Mouse (Mus musculus): Measurements from ENCODE around the gene Tanc1. TPM values are rescaled to one million over a fixed set of nuclear protein-coding genes. Genes with fewer than 3 reads are reported as not detected.

Gene Tanc1
- polyA plus RNA-seq, 1 experiment from 2014 or later = 29.8 TPM

GRCm38 (mm10) chr2:59757015-59757414, 145.2 kb downstream of the Tanc1 start:
- Histone ChIP-seq H3K4me1 (replicated peaks; ENCODE audit: insufficient read depth, low read length) (peaks cover 25% of the 10 kb centered on the region; the same call in 1 of the 2 replicates), H3K4me2 (ENCODE audit: low read length) (no peak overlapping the region), H3K27me3 (ENCODE audit: insufficient read depth, low read length) (no peaks in the 10 kb centered on the region), H3K4me3 (replicated peaks; ENCODE audit: low read depth, low read length) (no peak overlapping the region), H3K9me3 (replicated peaks; ENCODE audit: low read length) (no peaks in the 10 kb centered on the region), H3K36me3 (ENCODE audit: insufficient read depth, low read length) (no peaks in the 10 kb centered on the region), H3K9ac (ENCODE audit: low read depth, low read length) (no peak overlapping the region), H3K27ac (peak overlapping the region; percentile 63)
- peak; percentile 53; the same call in 1 of the 2 replicates for TF ChIP-seq CTCF (IDR thresholded peaks at IDR 0.05; ENCODE audit: low read depth)
- WGBS = 55% methylated on average over 6 of the region's 6 CpGs
- DNase-seq (ENCODE audit: low spot score) (no peak), ATAC-seq (replicated peaks; ENCODE audit: low FRiP score, low read depth) (no peak)

- H3K36me3 ChIP-seq (ENCODE audit: insufficient read depth, low read length) = no peaks in the 10 kb centered on the region
- no peaks in the 10 kb centered on the region for H3K9me3 ChIP-seq (replicated peaks; ENCODE audit: low read length)
- no peaks in the 10 kb centered on the region for H3K27me3 ChIP-seq (ENCODE audit: insufficient read depth, low read length)
- TF ChIP-seq CTCF (IDR thresholded peaks at IDR 0.05; ENCODE audit: low read depth) = no peak
- H3K4me3 ChIP-seq (replicated peaks; ENCODE audit: low read depth, low read length) = no peak overlapping the region
- H3K27ac ChIP-seq = peak overlapping the region; percentile 56
- DNase-seq (ENCODE audit: low spot score) = no peak
- no peak overlapping the region for H3K4me2 ChIP-seq (ENCODE audit: low read length)
- H3K4me1 ChIP-seq (replicated peaks; ENCODE audit: insufficient read depth, low read length) = peaks cover 25% of the 10 kb centered on the region; the same call in 1 of the 2 replicates
- no peak for ATAC-seq (replicated peaks; ENCODE audit: low FRiP score, low read depth)
- no peak overlapping the region for H3K9ac ChIP-seq (ENCODE audit: low read depth, low read length)
- 70% methylated on average over 9 of the region's 9 CpGs for WGBS
Observed at GRCm38 (mm10) chr2:59758139-59758918, 146.5 kb downstream of the Tanc1 start.

GRCm38 (mm10) chr2:59760731-59761130, 148.9 kb downstream of the Tanc1 start:
- no peak overlapping the region for H3K27ac ChIP-seq
- H3K36me3 ChIP-seq (ENCODE audit: insufficient read depth, low read length) = no peaks in the 10 kb centered on the region
- TF ChIP-seq CTCF (IDR thresholded peaks at IDR 0.05; ENCODE audit: low read depth) = no peak
- no peak overlapping the region for H3K9ac ChIP-seq (ENCODE audit: low read depth, low read length)
- no peak overlapping the region for H3K4me3 ChIP-seq (replicated peaks; ENCODE audit: low read depth, low read length)
- H3K27me3 ChIP-seq (ENCODE audit: insufficient read depth, low read length) = no peaks in the 10 kb centered on the region
- H3K4me1 ChIP-seq (replicated peaks; ENCODE audit: insufficient read depth, low read length) = peaks cover 11% of the 10 kb centered on the region; the same call in 1 of the 2 replicates
- no peak overlapping the region for H3K4me2 ChIP-seq (ENCODE audit: low read length)
- no peak for DNase-seq (ENCODE audit: low spot score)
- no peaks in the 10 kb centered on the region for H3K9me3 ChIP-seq (replicated peaks; ENCODE audit: low read length)
- no peak for ATAC-seq (replicated peaks; ENCODE audit: low FRiP score, low read depth)
- WGBS = 76% methylated on average over 4 of the region's 4 CpGs

- H3K4me1 ChIP-seq (replicated peaks; ENCODE audit: insufficient read depth, low read length) = 0 out of 2 replicates have a peak, but pooled peaks cover 8% of the 10 kb centered on the region
- H3K27ac ChIP-seq = no peak overlapping the region
- no peak for TF ChIP-seq CTCF (IDR thresholded peaks at IDR 0.05; ENCODE audit: low read depth)
- no peak for ATAC-seq (replicated peaks; ENCODE audit: low FRiP score, low read depth)
- no peaks in the 10 kb centered on the region for H3K36me3 ChIP-seq (ENCODE audit: insufficient read depth, low read length)
- no peaks in the 10 kb centered on the region for H3K9me3 ChIP-seq (replicated peaks; ENCODE audit: low read length)
- DNase-seq (ENCODE audit: low spot score) = no peak
- no peak overlapping the region for H3K4me2 ChIP-seq (ENCODE audit: low read length)
- no peaks in the 10 kb centered on the region for H3K27me3 ChIP-seq (ENCODE audit: insufficient read depth, low read length)
- WGBS = 43% methylated on average over 12 of the region's 12 CpGs
- H3K4me3 ChIP-seq (replicated peaks; ENCODE audit: low read depth, low read length) = no peak overlapping the region
- H3K9ac ChIP-seq (ENCODE audit: low read depth, low read length) = no peak overlapping the region
Observed at GRCm38 (mm10) chr2:59761183-59761582, 149.3 kb downstream of the Tanc1 start.

GRCm38 (mm10) chr2:59762277-59762676, 150.4 kb downstream of the Tanc1 start:
- H3K36me3 ChIP-seq (ENCODE audit: insufficient read depth, low read length) = no peaks in the 10 kb centered on the region
- no peaks in the 10 kb centered on the region for H3K9me3 ChIP-seq (replicated peaks; ENCODE audit: low read length)
- H3K27me3 ChIP-seq (ENCODE audit: insufficient read depth, low read length) = no peaks in the 10 kb centered on the region
- ATAC-seq (replicated peaks; ENCODE audit: low FRiP score, low read depth) = no peak
- H3K4me1 ChIP-seq (replicated peaks; ENCODE audit: insufficient read depth, low read length) = 0 out of 2 replicates have a peak, but pooled peaks cover 8% of the 10 kb centered on the region
- no peak overlapping the region for H3K4me3 ChIP-seq (replicated peaks; ENCODE audit: low read depth, low read length)
- H3K9ac ChIP-seq (ENCODE audit: low read depth, low read length) = no peak overlapping the region
- H3K4me2 ChIP-seq (ENCODE audit: low read length) = no peak overlapping the region
- no peak overlapping the region for H3K27ac ChIP-seq
- DNase-seq (ENCODE audit: low spot score) = no peak
- WGBS = 87% methylated on average over 5 of the region's 5 CpGs
- TF ChIP-seq CTCF (IDR thresholded peaks at IDR 0.05; ENCODE audit: low read depth) = no peak

GRCm38 (mm10) chr2:59765671-59766070, 153.8 kb downstream of the Tanc1 start:
- no peak overlapping the region for H3K9ac ChIP-seq (ENCODE audit: low read depth, low read length)
- H3K4me2 ChIP-seq (ENCODE audit: low read length) = no peak overlapping the region
- DNase-seq (ENCODE audit: low spot score) (no peak), ATAC-seq (replicated peaks; ENCODE audit: low FRiP score, low read depth) (no peak)
- H3K36me3 ChIP-seq (ENCODE audit: insufficient read depth, low read length) = no peaks in the 10 kb centered on the region
- no peak overlapping the region for H3K4me3 ChIP-seq (replicated peaks; ENCODE audit: low read depth, low read length)
- H3K27me3 ChIP-seq (ENCODE audit: insufficient read depth, low read length) = no peaks in the 10 kb centered on the region
- H3K9me3 ChIP-seq (replicated peaks; ENCODE audit: low read length) = no peaks in the 10 kb centered on the region
- H3K4me1 ChIP-seq (replicated peaks; ENCODE audit: insufficient read depth, low read length) = peaks cover 30% of the 10 kb centered on the region
- WGBS = 65% methylated on average over 10 of the region's 10 CpGs
- H3K27ac ChIP-seq = no peak overlapping the region
- no peak for TF ChIP-seq CTCF (IDR thresholded peaks at IDR 0.05; ENCODE audit: low read depth)

Measured in kidney, postnatal 0 days (tissue).